Mouse (Mus musculus) thymus, postnatal 0 days (tissue): ENCODE results near the gene Gm13089. TPM values are rescaled to one million over a fixed set of nuclear protein-coding genes. Genes with fewer than 3 reads are reported as not detected.
"Not testable (repeated sequence)": the region's sequence is repeated elsewhere in the genome, so short reads cannot be mapped to it uniquely, and the experiment has no call there.

Source experiments
- DNase-seq: peaks from one replicate; pipeline ENCODE4 v3.0.0-alpha.2; 2015; ENCODE audit warnings: low spot score
- polyA plus RNA-seq: library from polyadenylated mRNA; unstranded; fragments of >200 nt; fragmentation: Nextera tagmentation; extraction: Ambion mirVana; gene quantifications from 2 replicates; pipeline ENCODE4 v1.2.1, GENCODE M21; 2015

Gene Gm13089
- polyA plus RNA-seq, result not detected in 2 replicates

DNA sequence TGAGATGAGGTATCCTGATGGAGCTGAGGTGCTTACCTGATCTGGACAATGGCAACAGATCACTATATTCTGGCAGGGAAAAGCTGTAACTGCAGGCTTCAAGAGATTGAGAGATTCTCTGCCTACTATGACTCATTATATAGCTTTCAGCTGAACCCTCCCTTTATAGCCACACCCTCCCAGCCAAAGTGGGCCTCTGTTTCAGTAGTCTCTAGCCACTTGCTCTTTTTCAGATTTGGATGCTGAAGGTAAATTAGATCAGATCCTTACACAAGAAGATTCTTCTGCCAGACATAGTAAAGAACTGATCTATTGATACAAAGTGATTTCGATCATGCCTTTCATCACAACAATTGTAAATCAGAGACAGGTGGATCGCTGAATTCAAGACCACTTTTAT lies at the start of gene Gm13089:
TSS of gene Gm13089 (minus strand) at position 101 of the 400 bp plus-strand sequence.
- no peak for DNase-seq

DNA sequence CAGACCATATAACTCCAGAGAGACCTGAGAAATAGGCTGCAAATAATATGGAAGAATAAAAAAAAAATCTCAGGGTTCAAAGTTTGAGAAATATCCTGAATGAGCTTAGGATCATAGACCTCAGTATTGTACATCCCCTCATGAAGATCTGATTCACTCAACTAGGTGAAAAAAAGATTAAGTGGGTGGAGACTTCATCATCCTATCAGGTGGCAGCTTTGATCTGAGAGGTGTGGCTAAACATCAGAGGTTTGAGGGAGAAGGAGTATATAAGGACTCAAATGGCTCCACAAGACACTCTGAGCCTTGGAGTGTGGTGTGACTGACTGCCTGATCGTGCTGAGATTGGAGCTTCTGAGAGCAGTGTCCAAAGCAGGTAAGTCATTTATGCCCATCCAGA lies 16.6 kb upstream of the Gm13089 start, which contains the start of gene Gm13078:
TSS of gene Gm13078 (plus strand) at position 301 of the 400 bp plus-strand sequence.
- no peak for DNase-seq

DNA sequence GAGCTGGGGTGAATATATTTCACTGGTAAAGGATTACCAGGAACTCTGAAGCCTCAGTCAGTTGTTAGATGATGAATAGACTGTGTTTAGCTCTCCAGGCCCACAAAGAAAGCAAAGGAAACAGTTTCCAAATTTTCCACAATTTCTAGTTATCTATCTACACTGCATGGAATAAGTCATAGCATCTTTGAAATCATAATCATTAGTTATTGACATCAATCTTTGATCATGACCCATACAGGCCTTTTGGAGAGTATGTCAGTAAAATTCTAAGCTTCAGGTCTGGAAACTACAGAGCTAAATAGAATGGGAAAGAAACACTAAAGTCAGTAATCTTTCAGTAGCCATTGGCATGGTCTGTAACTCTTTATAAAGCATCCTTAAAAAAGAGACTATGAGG lies 45.4 kb downstream of the Gm13089 start, which contains the start of gene Gm13088:
TSS of gene Gm13088 (minus strand) at position 101 of the 400 bp plus-strand sequence.
- not testable (repeated sequence) for DNase-seq

Other genes with a start within 250 kb of the Gm13089 start
- gene Gm13043, start 191.4 kb downstream of the Gm13089 start, polyA plus RNA-seq, result not detected in 2 replicates
- not detected in 2 replicates for gene Gm13040, start 166.8 kb downstream of the Gm13089 start, polyA plus RNA-seq
- gene BC080695, start 151.0 kb downstream of the Gm13089 start, polyA plus RNA-seq, result not detected in 2 replicates
- gene Gm13057, start 151.0 kb downstream of the Gm13089 start, polyA plus RNA-seq, result not detected in 2 replicates
- not detected in 2 replicates for gene Gm13083, start 87.7 kb downstream of the Gm13089 start, polyA plus RNA-seq
- not detected in 2 replicates for gene Gm13088, start 45.5 kb downstream of the Gm13089 start, polyA plus RNA-seq
- not detected in 2 replicates for gene Gm13078, start 16.7 kb upstream of the Gm13089 start, polyA plus RNA-seq
- not detected in 2 replicates for gene Gm13023, start 86.6 kb upstream of the Gm13089 start, polyA plus RNA-seq
- not detected in 2 replicates for gene Gm13084, start 113.4 kb upstream of the Gm13089 start, polyA plus RNA-seq
- not detected in 2 replicates for gene Gm13103, start 143.8 kb upstream of the Gm13089 start, polyA plus RNA-seq
- gene Pramef6, start 197.7 kb upstream of the Gm13089 start, polyA plus RNA-seq, result not detected in 2 replicates
- gene Pramef25, start 248.3 kb upstream of the Gm13089 start, polyA plus RNA-seq, result not detected in 2 replicates